Mouse (Mus musculus) CH12.LX (cell line): ENCODE results near the gene Psmb11. TPM values are rescaled to one million over a fixed set of nuclear protein-coding genes. Genes with fewer than 3 reads are reported as not detected.

Experiments
- DNase-seq: peaks from one replicate; pipeline ENCODE4 v3.0.0-alpha.2; 2013; ENCODE audit errors: extremely low read depth
- H3K27ac ChIP-seq: 2 replicates; pipeline ENCODE4 v1.5.1; 2012; ENCODE audit warnings: low read depth, mild to moderate bottlenecking, control low read depth, moderate library complexity; ENCODE audit not compliant: insufficient read depth
- H3K27me3 ChIP-seq: replicated peaks from 2 replicates; pipeline ENCODE3; 2012; ENCODE audit warnings: inconsistent platforms
- H3K36me3 ChIP-seq, 2 experiments: replicated peaks in 1 of 2; 2 replicates each; pipeline versions ENCODE3 to v1.6.1; 2012; ENCODE audit warnings: inconsistent platforms in 1 of 2, low read length in 1 of 2, mild to moderate bottlenecking in 1 of 2, mixed read lengths in 1 of 2, moderate library complexity in 1 of 2; ENCODE audit not compliant: control insufficient read depth in 1 of 2, insufficient read depth in 1 of 2
- H3K4me1 ChIP-seq, 2 experiments: 2 replicates each; pipeline ENCODE4 v1.6.1; 2012; ENCODE audit warnings: inconsistent platforms in 1 of 2, moderate library complexity in 1 of 2; ENCODE audit not compliant: insufficient read depth in 2 of 2, control insufficient read depth in 1 of 2
- H3K4me2 ChIP-seq: 2 replicates; pipeline ENCODE4 v1.6.1; 2012; ENCODE audit warnings: low read depth, mild to moderate bottlenecking, control low read depth; ENCODE audit not compliant: poor library complexity, insufficient read depth, severe bottlenecking
- H3K4me3 ChIP-seq, 3 experiments: fragments of 150-350 bp in 1 of 3; sonication (generic) in 1 of 3; replicated peaks in 1 of 3; 2 replicates each; pipeline versions ENCODE3 to v1.5.1; 2011 to 2012; ENCODE audit warnings: low read depth in 2 of 3, low read length in 2 of 3, mild to moderate bottlenecking in 2 of 3, moderate library complexity in 2 of 3, control low read depth in 1 of 3, improper control_type of control experiment in 1 of 3, inconsistent platforms in 1 of 3, mixed read lengths in 1 of 3; ENCODE audit not compliant: poor library complexity in 1 of 3
- H3K79me2 ChIP-seq: replicated peaks from 2 replicates; pipeline ENCODE4 v1.6.1; 2012; ENCODE audit warnings: mild to moderate bottlenecking, moderate library complexity; ENCODE audit not compliant: control insufficient read depth, poor library complexity, insufficient read depth, severe bottlenecking; ENCODE audit errors: extremely low read depth
- H3K9ac ChIP-seq: 2 replicates; pipeline ENCODE4 v1.6.1; 2012; ENCODE audit warnings: low read depth, mild to moderate bottlenecking, control low read depth, moderate library complexity; ENCODE audit not compliant: insufficient read depth
- H3K9me3 ChIP-seq: replicated peaks from 2 replicates; pipeline ENCODE3; 2012; ENCODE audit warnings: low read length, inconsistent platforms, mixed read lengths
- BHLHE40 ChIP-seq: IDR thresholded peaks from 2 replicates; pipeline ENCODE4 v1.6.1; 2011; ENCODE audit warnings: mild to moderate bottlenecking, low read depth, low read length, improper control_type of control experiment
- CHD1 ChIP-seq: IDR thresholded peaks from 2 replicates; pipeline ENCODE4 v1.6.1; 2012; ENCODE audit warnings: low read depth, low read length, improper control_type of control experiment, inconsistent platforms
- CHD2 ChIP-seq: IDR thresholded peaks from 2 replicates; pipeline ENCODE4 v1.6.1; 2011; ENCODE audit warnings: low read length, improper control_type of control experiment
- CTCF ChIP-seq, 2 experiments: IDR thresholded peaks in 1 of 2; conservative IDR thresholded peaks in 1 of 2; 2 replicates each; pipeline ENCODE4 v1.5.1; 2011 to 2012; ENCODE audit warnings: low read depth in 2 of 2, low read length in 2 of 2, improper control_type of control experiment in 1 of 2, inconsistent platforms in 1 of 2, mild to moderate bottlenecking in 1 of 2, moderate library complexity in 1 of 2
- E2F4 ChIP-seq: IDR thresholded peaks from 2 replicates; pipeline ENCODE4 v1.6.1; 2011; ENCODE audit warnings: low read depth, low read length, improper control_type of control experiment; ENCODE audit not compliant: insufficient replicate concordance
- GABPA ChIP-seq: IDR thresholded peaks from 2 replicates; pipeline ENCODE4 v1.6.1; 2012; ENCODE audit warnings: low read depth, low read length, improper control_type of control experiment, inconsistent platforms; ENCODE audit not compliant: insufficient replicate concordance
- HCFC1 ChIP-seq: IDR thresholded peaks from 2 replicates; pipeline ENCODE4 v1.6.1; 2012; ENCODE audit warnings: low read depth, mild to moderate bottlenecking, inconsistent platforms, low read length, improper control_type of control experiment
- MAFK ChIP-seq: IDR thresholded peaks from 2 replicates; pipeline ENCODE4 v1.6.1; 2011; ENCODE audit warnings: low read length, improper control_type of control experiment; ENCODE audit not compliant: insufficient replicate concordance
- MAX ChIP-seq: IDR thresholded peaks from 2 replicates; pipeline ENCODE4 v1.6.1; 2011; ENCODE audit warnings: low read length, improper control_type of control experiment
- MAZ ChIP-seq: IDR thresholded peaks from 2 replicates; pipeline ENCODE4 v1.6.1; 2012; ENCODE audit warnings: low read depth, mild to moderate bottlenecking, inconsistent platforms, low read length, improper control_type of control experiment, moderate library complexity
- MXI1 ChIP-seq: IDR thresholded peaks from 2 replicates; pipeline ENCODE4 v1.6.1; 2011; ENCODE audit warnings: mild to moderate bottlenecking, low read depth, low read length, improper control_type of control experiment
- NRF1 ChIP-seq: IDR thresholded peaks from 2 replicates; pipeline ENCODE4 v1.6.1; 2014; ENCODE audit warnings: low read depth, mild to moderate bottlenecking, inconsistent platforms, low read length, improper control_type of control experiment, moderate library complexity
- RAD21 ChIP-seq: IDR thresholded peaks from 2 replicates; pipeline ENCODE4 v1.6.1; 2011; ENCODE audit warnings: low read depth, mild to moderate bottlenecking, low read length, improper control_type of control experiment, moderate library complexity
- RCOR1 ChIP-seq: conservative IDR thresholded peaks from 2 replicates; pipeline ENCODE4 v1.6.1; 2012; ENCODE audit warnings: low read depth, mild to moderate bottlenecking, inconsistent platforms, low read length, improper control_type of control experiment
- SMC3 ChIP-seq: IDR thresholded peaks from 2 replicates; pipeline ENCODE4 v1.6.1; 2011; ENCODE audit warnings: low read depth, low read length, improper control_type of control experiment
- USF1 ChIP-seq: IDR thresholded peaks from 2 replicates; pipeline ENCODE4 v1.6.1; 2014; ENCODE audit warnings: low read depth, mild to moderate bottlenecking, inconsistent platforms, low read length, improper control_type of control experiment
- ZKSCAN1 ChIP-seq: IDR thresholded peaks from 2 replicates; pipeline ENCODE4 v1.6.1; 2012; ENCODE audit warnings: low read depth, inconsistent platforms, low read length, improper control_type of control experiment, borderline replicate concordance
- dilution Hi-C: fragments of 300-500 bp; cut with MboI; formaldehyde crosslinking; loops from 2 replicates; pipeline ENCODE4 v1.14.3; 2020; ENCODE audit warnings: low sequenced_read_pairs; ENCODE audit not compliant: extremely low pct_unique_long_range_greater_than_20kb, extremely low pct_ligation_motif_present
- in situ Hi-C: fragments of 300-500 bp; cut with MboI; formaldehyde crosslinking; loops from 3 replicates; pipeline ENCODE4 v1.14.3; 2019; ENCODE audit warnings: low sequenced_read_pairs, low pct_ligation_motif_present, low pct_unique_long_range_greater_than_20kb, mixed read lengths
- polyA plus RNA-seq: library from polyadenylated mRNA; unstranded; fragments of >175 nt; gene quantifications from 2 replicates; pipeline ENCODE4 v1.2.1, GENCODE M21; 2012; ENCODE audit warnings: low read depth; ENCODE audit not compliant: insufficient read length
- total RNA-seq, 2 experiments: library from RNA; depleted of rRNA; stranded (reverse); fragments of 300-350 nt in 1 of 2; fragments of >200 nt in 1 of 2; gene quantifications; 2 replicates each; pipeline ENCODE4 v1.2.3; 2012 to 2014

The Psmb11 gene
- total and polyA plus RNA-seq, 3 experiments = not detected

DNA sequence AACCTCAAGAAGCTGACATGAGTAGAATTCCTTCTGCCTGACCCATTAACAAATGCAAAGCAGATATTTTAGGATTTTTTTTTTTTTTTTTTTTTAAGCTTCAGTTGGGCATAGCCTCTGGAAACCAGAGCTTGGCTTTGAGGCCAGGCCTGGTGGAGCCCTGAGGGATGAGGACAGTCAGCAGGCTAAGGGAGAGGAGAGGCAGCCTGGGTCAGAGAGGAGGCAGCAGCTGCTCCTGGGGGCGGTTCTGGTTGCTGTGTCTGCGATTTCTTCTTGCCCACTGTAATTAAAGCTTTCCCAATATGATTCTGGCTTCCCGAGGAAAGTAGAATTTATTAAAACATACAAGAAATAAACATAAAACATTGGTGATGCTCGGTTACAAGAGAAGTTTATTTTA is 12.0 kb upstream of the Psmb11 start:
- H3K36me3 ChIP-seq = peaks cover 21 to 35% of the 10 kb centered on the region in 2 experiments
- peaks cover 2 to 12% of the 10 kb centered on the region in 2 experiments; a peak in 3 of 4 replicates for H3K4me1 ChIP-seq
- TF ChIP-seq HCFC1 = no peak
- no peak for TF ChIP-seq MAZ
- TF ChIP-seq ZKSCAN1 = no peak
- no peak for TF ChIP-seq CHD1
- no peak for TF ChIP-seq USF1
- no peak for TF ChIP-seq MXI1
- TF ChIP-seq RCOR1 = no peak
- no peak for TF ChIP-seq BHLHE40
- TF ChIP-seq GABPA = no peak
- no peak for TF ChIP-seq MAFK
- TF ChIP-seq MAX = no peak
- no peak for TF ChIP-seq CTCF (conservative IDR thresholded peaks at IDR 0.05 in 1 of 2, IDR thresholded peaks at IDR 0.05 in 1 of 2; ENCODE audit: low read depth in 2 of 2, low read length in 2 of 2)
- TF ChIP-seq NRF1 = no peak
- H3K27ac ChIP-seq = no peak overlapping the region
- H3K27me3 ChIP-seq = no peaks in the 10 kb centered on the region
- H3K79me2 ChIP-seq = no peaks in the 10 kb centered on the region
- no peak overlapping the region for H3K4me2 ChIP-seq
- DNase-seq = no peak
- dilution Hi-C loops (no loop called here), in situ Hi-C loops (no loop called here)
- no peaks in the 10 kb centered on the region for H3K9me3 ChIP-seq
- H3K4me3 ChIP-seq = no peak overlapping the region
- H3K9ac ChIP-seq = no peak overlapping the region

- Histone ChIP-seq H3K4me1 (peaks cover 0 to 8% of the 10 kb centered on the region in 2 experiments; a peak in 2 of 4 replicates), H3K4me3 (no peak overlapping the region), H3K4me2 (no peak overlapping the region), H3K79me2 (no peaks in the 10 kb centered on the region)
- DNase-seq = peak; percentile 56
- TF ChIP-seq RAD21 (peak; percentile 12), E2F4 (no peak), MAX (no peak), SMC3 (peak; percentile 41), CTCF (conservative IDR thresholded peaks at IDR 0.05 in 1 of 2, IDR thresholded peaks at IDR 0.05 in 1 of 2; ENCODE audit: low read depth in 2 of 2, low read length in 2 of 2) (peak; percentile 35 to 67; a peak in 3 of 4 replicates), CHD2 (no peak)
- TF ChIP-seq, all 38 proteins: peak for 3
- Histone ChIP-seq H3K27me3 (no peaks in the 10 kb centered on the region), H3K36me3 (peaks cover 27 to 42% of the 10 kb centered on the region in 2 experiments), H3K9me3 (no peaks in the 10 kb centered on the region), H3K27ac (no peak overlapping the region), H3K9ac (no peak overlapping the region)
- in situ Hi-C loops (no loop called here), dilution Hi-C loops (no loop called here)
Measured at GRCm38 (mm10) chr14:54609962-54610361, 11.3 kb upstream of the Psmb11 start.
